Mouse (Mus musculus): ENCODE data around the gene Wnt5a. TPM values are rescaled to one million over a fixed set of nuclear protein-coding genes. Genes with fewer than 3 reads are reported as not detected.

Wnt5a gene
- polyA plus RNA-seq (2012; rRNA removed; ENCODE audit: low replicate concordance), result 12.8 and 14.1 TPM in 2 replicates

DNA sequence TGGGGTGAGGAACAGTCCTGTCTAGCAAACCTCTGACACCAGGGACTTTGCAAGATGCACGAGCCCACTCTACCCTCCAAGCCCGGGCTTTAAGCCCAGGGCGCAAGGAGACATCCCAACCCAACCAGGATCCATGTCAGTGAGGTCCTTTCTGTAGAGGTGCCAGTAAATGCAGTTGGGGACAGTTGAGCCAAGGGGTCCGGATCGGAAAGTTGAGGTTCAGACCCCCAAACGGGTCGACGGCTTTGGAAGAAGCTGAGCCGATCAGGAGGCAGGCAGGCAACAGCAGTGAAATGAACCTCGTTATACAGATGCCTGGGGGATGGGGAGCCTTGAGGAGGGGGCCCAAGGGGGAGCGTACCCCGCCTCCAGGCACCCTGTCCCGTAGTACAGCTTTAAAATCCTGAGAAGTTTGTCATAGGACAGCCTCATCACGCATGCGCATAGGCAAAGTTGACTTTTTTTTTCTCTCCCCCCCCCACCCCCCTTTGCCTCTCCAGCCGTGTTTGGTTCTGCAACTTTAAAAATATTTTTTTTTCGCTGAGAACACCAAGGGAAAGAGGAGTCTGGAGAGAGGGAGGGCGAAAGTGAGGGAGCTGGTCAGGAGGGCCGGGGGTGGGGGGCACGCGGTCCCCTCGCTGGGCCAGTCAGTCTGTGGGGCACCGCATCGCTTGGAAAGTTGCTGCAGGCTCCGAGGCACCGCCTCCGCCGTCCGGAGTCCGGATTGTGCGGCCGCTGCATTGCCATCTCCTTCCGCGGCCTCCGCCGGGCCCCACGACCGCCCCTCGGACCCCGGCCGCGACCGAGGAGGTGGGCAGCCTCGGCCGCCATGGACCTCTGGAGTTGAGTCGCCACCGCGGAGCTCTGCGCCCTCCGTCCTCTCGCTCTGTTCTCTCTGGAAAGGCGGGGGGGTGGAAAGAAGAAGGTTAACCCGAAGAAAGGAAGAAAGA lies at the start of gene Wnt5a:
Gene Wnt5a, plus strand, starts transcription at position 650 of the 950 bp plus-strand sequence.

Measured in mammary gland, adult 2 months (tissue).